Comparison of ENCODE assay signal across 26 mouse cellular contexts in genomic region chrX:96115501-96115900, GRCm38 (mm10). TPM values are rescaled to one million over a fixed set of nuclear protein-coding genes. Genes with fewer than 3 reads are reported as not detected.
DNase-seq lines count a peak whose midpoint lies in the region; ATAC-seq lines count a peak whose summit lies in the region.
"Had no signal": no experiment of that assay in that cellular context is flagged by ENCODE, and none has a peak within 500 bp of the region (broad histone marks: within the 10 kb centered on the region; RNA-seq: fewer than 3 reads in every experiment).

No protein-coding gene starts in this region.

- 0 out of 2 replicates have a peak, but pooled peaks cover 3% of the 10 kb centered on the region for H3K36me3 ChIP-seq in splenic B cell, adult 2 months (ENCODE audit: control insufficient read depth, insufficient read depth, low read length, poor library complexity, severe bottlenecking)
- H3K36me3 ChIP-seq: embryonic facial prominence, embryonic 12.5 days; embryonic facial prominence, embryonic 15.5 days; hindbrain, embryonic 15.5 days; intestine, embryonic 15.5 days had no signal

- ATAC-seq in activated CD4-positive, CD25-positive, alpha-beta regulatory T cell, adult 4 months = peak; percentile 50
- ATAC-seq in monocyte, adult 5-6 weeks (replicated peaks; ENCODE audit: insufficient number of reproducible peaks, low FRiP score, low TSS enrichment, poor library complexity, severe bottlenecking) = peak; percentile 82
- ATAC-seq: forebrain, embryonic 14.5 days; forebrain, postnatal 0 days; intestine, embryonic 15.5 days; Patski had no signal

- no peaks in the 10 kb centered on the region for H3K27me3 ChIP-seq in splenic B cell, adult 2 months (ENCODE audit: control insufficient read depth, insufficient read depth, low read length, poor library complexity, severe bottlenecking)
- H3K27me3 ChIP-seq: CH12.LX; embryonic facial prominence, embryonic 12.5 days; embryonic facial prominence, embryonic 15.5 days; heart, embryonic 13.5 days; hindbrain, embryonic 15.5 days; intestine, embryonic 15.5 days; Patski had no signal

- peak; percentile 33 to 39 for DNase-seq in B cell, adult 2 months
- peak; percentile 58 for DNase-seq in splenic B cell, adult 2 months (ENCODE audit: low read depth, low spot score)
- no peak for DNase-seq in urinary bladder, postnatal 36 days (ENCODE audit: low spot score in 2 of 2)
- DNase-seq in urinary bladder, adult 18-20 months (ENCODE audit: low spot score in 2 of 2) = no peak
- DNase-seq in layer of hippocampus, postnatal 36 days = no peak
- DNase-seq: adrenal gland, adult 8-10 months; adrenal gland, postnatal 25 days; cerebellum, adult 11-12 months; cerebellum, adult 8-10 months; cerebellum, postnatal 14 days; forebrain, postnatal 0 days; gastrocnemius, adult 2 months; gastrocnemius, postnatal 36 days; heart, adult 2 months; heart, postnatal 14 days; heart, postnatal 4 days had no signal

RNA-seq across cellular contexts. Expression of gene Msn, which starts 19.7 kb away (rescaled TPM):
- 100 to 1,000 TPM; 744 to 801 TPM for polyA plus RNA-seq in activated CD4-positive, CD25-positive, alpha-beta regulatory T cell, adult 4 months (2017; shearing (Covaris generic))
- total RNA-seq in monocyte, adult 5-6 weeks (2017) = 552 to 879 TPM (median 675 TPM) in 3 replicates
- total RNA-seq in layer of hippocampus, postnatal 36 days (2021) = 10 to 100 TPM; 15.4 to 19.1 TPM

Comparison
In these comparisons a context has a peak if more than half of its experiments do, and no peak if none do; other contexts are left out.
1. DNase-seq: peak in B cell, adult 2 months (2 of 2) and splenic B cell, adult 2 months (single experiment); none in urinary bladder, postnatal 36 days (0 of 2), urinary bladder, adult 18-20 months (0 of 2) and layer of hippocampus, postnatal 36 days (0 of 2).
2. RNA of gene Msn, which starts 19.7 kb away (total RNA-seq): 552 to 879 TPM in monocyte, adult 5-6 weeks; 15.4 to 19.1 TPM in layer of hippocampus, postnatal 36 days; every median in the first group is over 10 times any median in the second.